Mouse (Mus musculus) E14TG2a.4 (cell line): ENCODE data around the gene Slc4a1.

ENCODE experiments used
- CTCF ChIP-seq: conservative IDR thresholded peaks from 2 replicates; pipeline ENCODE4 v1.5.1; 2014; ENCODE audit warnings: low read length
- NANOG ChIP-seq: IDR thresholded peaks from 2 replicates; pipeline ENCODE4 v1.6.1; 2014; ENCODE audit warnings: borderline replicate concordance, low read length, mixed read lengths
- POU5F1 ChIP-seq: IDR thresholded peaks from 2 replicates; pipeline ENCODE4 v1.6.1; 2014; ENCODE audit warnings: low read length, borderline replicate concordance

- no peak for TF ChIP-seq CTCF
- no peak for TF ChIP-seq POU5F1
- no peak for TF ChIP-seq NANOG
Measured at GRCm38 (mm10) chr11:102347683-102348082, 18.3 kb downstream of the Slc4a1 start.
